Mouse (Mus musculus) CD4-positive helper T cell, adult 2 months (primary cell): ENCODE results near the gene Slc9a7.

Experiments
- DNase-seq: peaks from one replicate; pipeline ENCODE4 v3.0.0-alpha.2; 2012; ENCODE audit warnings: low read depth, missing footprints, low spot score

Gene Slc9a7

DNA sequence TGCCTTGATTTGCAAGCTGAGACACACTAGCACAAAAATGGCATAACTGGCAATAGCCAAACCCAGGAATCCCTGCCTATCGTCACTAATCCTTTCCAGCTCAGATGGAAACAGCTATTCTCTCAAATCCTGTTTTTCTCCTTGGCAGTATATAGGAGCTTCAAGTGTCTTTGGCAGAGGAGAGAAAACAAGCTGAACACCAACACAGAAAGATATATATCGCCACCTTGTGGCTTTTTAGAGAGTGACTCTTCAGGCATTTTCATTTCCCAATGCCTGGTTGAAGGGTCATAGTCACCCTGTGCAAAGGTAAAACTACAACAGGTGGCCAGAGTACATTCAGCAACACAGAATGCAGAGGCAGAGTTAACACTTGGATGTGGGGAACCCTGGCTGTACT lies 134.1 kb downstream of the Slc9a7 start:
- DNase-seq, result peak; percentile 1

DNA sequence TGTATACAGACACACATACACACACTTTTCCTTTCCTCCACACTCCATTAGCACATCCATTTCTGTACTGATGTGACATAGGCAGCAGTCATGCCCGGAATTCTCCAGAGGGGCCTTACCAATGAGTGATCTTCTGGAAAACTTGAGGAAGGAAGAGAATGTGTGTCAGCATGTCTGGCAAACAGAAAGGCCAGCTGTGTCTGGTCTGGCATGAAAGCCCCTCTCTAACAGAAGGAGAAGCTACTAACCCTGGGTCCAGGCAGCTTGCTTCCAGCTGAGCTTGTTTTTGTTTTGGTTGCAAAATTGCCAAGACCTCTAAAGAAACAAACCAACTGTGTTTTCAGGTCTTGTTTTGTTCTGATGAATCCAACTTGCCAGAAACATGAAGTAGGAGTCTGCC lies 162.1 kb downstream of the Slc9a7 start:
- no peak for DNase-seq

DNA sequence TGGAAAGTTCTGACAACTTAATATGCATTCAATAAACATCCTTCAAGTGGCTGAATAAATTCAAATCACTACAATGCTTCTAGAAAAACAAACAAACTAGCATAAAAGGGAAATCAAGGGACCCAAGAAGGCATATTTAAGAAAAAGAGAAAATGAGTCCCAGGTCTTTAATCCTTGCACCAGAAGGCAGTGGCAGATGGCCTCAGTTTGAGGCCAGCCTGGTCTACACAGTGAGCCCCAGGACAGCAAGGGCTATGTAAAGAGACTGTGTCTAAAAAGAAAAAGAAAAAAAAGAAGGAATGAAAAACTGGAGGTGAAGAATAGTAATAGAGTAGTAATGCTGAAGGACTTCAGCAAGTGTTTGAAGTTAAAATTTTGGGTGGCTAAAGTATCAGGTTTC lies 162.7 kb downstream of the Slc9a7 start:
- DNase-seq, result no peak

DNA sequence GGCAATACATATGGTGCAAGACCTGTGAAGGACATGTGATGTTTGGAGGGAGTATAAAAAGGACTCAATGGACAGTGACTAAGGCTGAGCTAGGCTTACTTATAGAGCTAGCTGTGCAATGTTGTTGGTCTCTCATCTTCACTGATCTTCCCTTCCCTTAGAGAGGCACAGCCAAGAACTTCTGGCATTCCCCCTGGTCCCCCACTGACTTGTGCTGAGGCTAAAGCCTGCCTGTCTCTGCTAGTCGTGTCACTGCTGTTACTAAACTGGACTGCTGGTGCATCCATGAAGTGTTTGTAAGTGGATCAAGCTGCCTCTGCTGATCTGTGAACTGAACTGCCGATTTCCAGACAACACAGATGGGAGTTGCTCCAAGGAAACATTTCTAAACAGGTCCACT lies 166.1 kb downstream of the Slc9a7 start:
- no peak for DNase-seq

DNA sequence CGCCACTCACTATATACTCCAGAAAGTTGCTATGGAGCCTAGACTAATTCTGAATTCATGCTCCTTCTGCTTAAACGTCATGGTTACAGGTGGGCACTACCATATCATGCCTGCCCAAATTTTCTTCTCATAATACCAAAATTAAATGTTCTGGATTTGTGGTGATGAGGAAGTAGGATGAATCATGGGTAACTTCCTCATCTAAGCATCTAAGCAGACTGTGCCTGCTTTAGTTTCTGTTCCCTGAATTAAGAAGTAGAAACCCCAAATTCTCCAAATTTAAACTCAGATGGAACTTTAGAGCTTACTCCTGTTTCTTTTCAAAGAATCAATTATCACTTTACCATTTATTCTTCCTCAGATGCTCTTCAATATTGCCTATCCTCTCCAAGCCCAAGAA lies 173.9 kb downstream of the Slc9a7 start:
- no peak for DNase-seq

DNA sequence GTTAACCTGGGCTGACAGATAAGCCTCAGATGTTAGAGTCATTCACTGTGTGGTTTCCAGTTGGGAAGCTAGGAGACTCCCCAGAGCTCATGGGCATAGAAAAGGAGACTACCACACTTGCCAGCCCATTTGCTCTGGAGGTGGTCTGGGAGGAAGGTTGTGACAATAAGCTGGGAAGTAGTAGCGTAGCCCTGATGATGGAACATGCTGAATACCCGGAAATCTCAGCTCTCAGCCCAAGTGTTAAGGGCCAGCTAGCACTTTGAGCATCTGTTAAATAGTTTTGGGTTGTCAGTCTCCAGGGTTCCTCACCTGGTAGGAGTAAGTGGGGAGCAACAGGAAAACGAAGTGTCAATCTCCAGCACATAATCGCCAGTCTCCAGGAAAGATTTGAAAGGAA lies 221.4 kb downstream of the Slc9a7 start:
- DNase-seq, result no peak

DNA sequence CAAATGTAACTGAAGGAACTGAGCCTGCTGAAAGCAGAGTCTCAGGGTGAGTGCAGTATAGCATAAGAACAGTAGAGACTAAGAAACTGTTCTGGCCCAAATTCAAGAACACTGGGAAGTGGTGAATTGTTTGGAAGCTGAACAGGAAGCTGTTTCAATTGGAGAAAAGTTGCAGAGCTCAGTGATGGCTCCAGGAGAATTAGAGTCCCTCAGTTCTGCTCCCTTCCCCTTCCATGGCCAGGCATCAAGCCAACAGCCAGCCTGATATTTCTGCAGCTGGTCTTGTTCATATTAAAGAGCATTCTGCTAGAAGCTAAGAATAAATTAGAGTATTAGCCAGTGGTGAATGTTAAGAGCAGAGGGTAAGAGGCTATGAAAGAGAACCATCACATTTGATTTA lies 225.0 kb downstream of the Slc9a7 start:
- no peak for DNase-seq

DNA sequence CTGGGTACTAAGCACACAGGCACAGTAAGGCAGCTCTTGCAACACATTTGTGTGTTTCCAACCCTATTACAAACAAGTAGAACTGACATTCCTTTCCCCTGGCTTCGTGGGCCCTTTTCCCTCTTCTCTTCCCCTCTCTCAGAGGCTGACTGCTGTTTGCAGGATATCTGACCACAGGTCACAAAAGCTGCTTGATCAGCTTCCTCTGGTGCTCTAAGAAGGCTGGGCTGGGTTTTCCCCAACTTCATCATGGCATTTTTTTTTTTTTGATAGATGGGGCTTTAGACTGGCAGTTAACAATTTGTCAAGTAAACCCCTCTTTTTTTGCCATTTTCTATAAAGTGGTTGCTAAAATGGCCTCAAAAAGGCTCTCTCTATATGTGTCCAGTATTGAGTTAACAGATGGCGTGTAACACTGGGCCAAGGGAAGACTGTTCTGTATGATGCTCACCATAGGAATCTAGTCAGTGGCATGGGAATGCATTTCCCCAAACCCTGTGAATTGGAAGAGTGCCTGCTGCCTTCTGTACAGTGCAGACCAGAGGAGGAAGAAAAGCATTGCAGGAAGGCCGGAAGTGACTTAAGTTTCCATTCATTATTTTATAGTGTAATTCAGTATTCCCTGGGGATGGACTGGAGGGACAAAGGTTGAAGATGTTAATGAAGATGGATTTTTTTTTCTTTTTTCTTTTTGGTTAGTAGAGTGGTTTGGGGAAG lies 229.7 kb downstream of the Slc9a7 start:
- no peak for DNase-seq

DNA sequence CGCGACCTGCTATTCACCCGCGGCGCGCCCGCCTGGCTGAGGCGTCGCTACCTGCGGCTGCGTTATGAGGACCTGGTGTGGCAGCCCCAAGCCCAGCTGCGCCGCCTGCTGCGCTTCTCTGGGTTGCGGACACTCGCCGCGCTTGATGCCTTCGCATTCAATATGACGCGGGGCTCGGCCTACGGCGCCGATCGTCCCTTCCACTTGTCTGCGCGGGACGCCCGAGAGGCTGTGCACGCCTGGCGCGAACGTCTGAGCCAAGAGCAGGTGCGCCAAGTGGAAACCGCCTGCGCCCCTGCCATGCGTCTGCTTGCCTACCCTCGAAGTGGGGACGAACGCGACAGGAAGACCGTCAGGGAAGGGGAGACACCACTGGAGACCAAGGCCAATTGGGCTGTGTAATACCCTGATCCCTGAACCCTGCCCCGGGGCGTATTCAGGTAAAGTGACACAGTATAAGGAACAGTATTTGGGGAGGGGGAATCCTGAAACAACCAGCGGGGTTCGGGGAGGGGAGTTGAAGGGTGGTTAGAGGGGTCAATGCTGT lies 230.8 kb downstream of the Slc9a7 start:
- no peak for DNase-seq

DNA sequence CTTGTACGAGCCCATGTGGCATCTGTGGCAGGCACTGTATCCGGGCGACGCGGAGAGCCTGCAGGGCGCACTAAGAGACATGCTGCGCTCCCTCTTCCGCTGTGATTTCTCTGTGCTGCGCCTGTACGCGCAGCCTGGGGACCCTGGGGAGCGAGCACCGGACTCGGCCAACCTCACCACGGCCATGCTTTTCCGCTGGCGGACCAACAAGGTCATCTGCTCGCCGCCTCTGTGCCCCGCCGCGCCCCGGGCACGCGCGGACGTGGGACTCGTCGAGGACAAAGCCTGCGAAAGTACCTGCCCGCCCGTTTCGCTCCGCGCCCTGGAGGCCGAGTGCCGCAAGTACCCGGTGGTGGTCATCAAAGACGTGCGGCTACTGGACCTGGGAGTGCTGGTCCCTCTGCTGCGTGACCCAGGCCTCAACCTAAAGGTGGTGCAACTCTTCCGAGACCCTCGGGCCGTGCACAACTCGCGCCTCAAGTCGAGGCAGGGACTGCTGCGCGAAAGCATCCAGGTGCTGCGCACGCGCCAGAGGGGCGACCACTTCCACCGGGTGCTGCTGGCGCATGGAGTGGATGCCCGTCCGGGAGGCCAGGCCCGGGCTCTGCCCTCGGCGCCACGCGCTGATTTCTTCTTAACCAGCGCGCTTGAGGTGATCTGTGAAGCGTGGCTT lies 231.4 kb downstream of the Slc9a7 start:
- no peak for DNase-seq

DNA sequence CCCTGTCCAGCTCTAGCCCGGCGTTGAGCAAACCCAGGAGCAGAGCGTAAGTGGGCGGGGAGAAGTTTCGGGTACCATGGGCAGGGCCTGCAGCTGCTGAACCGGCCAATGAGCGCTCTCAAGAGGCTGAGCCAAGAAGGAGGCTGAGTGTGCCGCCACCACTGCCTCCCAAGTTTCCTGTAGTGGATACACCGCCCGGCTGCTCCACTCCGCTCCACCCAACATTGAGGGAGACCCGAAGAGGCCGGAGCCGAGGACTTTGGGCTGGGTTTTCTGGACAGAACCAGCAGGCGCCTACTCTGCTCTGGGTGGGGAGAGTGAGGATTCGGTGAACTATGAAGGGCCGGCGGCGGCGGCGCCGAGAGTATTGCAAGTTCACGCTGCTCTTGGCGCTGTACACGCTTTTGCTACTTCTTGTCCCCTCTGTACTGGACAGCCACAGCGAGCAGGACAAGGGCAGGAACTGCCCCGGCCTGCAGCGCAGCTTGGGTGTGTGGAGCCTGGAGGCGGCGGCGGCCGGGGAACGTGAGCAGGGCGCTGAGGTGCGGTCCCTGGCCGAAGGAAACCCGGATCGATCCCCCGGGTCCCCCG lies 232.1 kb downstream of the Slc9a7 start, which contains the start of gene Chst7:
Chst7 (plus strand) TSS at position 180 of the 591 bp plus-strand sequence.
- DNase-seq, result no peak
